28 mouse cellular contexts compared by ENCODE assay signal in the genomic region with DNA sequence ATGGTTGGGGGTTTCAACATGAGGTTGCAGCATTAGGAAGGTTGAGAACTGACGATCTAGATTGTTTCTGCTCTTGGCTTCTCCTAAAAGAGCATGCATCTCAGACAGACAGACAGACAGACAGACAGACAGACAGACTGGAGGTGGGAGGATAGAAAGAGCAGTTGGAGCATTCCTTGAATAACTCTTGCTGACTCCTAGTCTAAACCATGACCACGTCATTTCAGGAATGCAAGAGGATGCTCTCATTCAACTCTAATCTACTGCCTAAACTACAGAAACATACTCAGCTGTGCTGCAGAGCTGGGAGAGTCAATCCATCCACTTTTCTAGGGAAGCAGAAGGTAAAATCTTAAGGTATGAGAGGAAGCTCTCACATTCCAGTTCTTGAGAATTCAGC.
DNase-seq lines count a peak whose midpoint lies in the region; ATAC-seq and TF ChIP-seq lines count a peak whose summit lies in the region.
"Had no signal": no experiment of that assay in that cellular context is flagged by ENCODE, and none has a peak within 500 bp of the region (broad histone marks: within the 10 kb centered on the region; RNA-seq: fewer than 3 reads in every experiment).

No protein-coding gene starts in this region.

- no peaks in the 10 kb centered on the region for H3K27me3 ChIP-seq in midbrain, embryonic 11.5 days (ENCODE audit: control insufficient read depth, insufficient read depth, low read length)
- H3K27me3 ChIP-seq in midbrain, embryonic 10.5 days (ENCODE audit: low read depth, poor library complexity, severe bottlenecking), result no peaks in the 10 kb centered on the region
- no peaks in the 10 kb centered on the region for H3K27me3 ChIP-seq in Patski
- H3K27me3 ChIP-seq: embryonic facial prominence, embryonic 13.5 days; forebrain, embryonic 13.5 days; heart, embryonic 12.5 days; heart, embryonic 15.5 days; hindbrain, embryonic 13.5 days; intestine, embryonic 15.5 days had no signal

- 80% methylated on average over 2 of the region's 2 CpGs for WGBS in midbrain, embryonic 11.5 days
- 85% methylated on average over 2 of the region's 2 CpGs for WGBS in midbrain, embryonic 10.5 days

- CTCF ChIA-PET in Patski (lab: Charles Lee), result no interaction called here

- no peak for ATAC-seq in midbrain, embryonic 11.5 days (ENCODE audit: low FRiP score)
- peak; percentile 62 for ATAC-seq in Patski
- ATAC-seq: activated CD4-positive, CD25-positive, alpha-beta regulatory T cell, adult 4 months; forebrain, embryonic 13.5 days; forebrain, embryonic 16.5 days; hindbrain, embryonic 16.5 days; intestine, embryonic 15.5 days had no signal

- H3K36me3 ChIP-seq in midbrain, embryonic 11.5 days (ENCODE audit: control insufficient read depth, insufficient read depth, low read length), result no peaks in the 10 kb centered on the region
- no peaks in the 10 kb centered on the region for H3K36me3 ChIP-seq in midbrain, embryonic 10.5 days
- H3K36me3 ChIP-seq: embryonic facial prominence, embryonic 13.5 days; forebrain, embryonic 10.5 days; heart, embryonic 12.5 days; heart, embryonic 15.5 days; hindbrain, embryonic 10.5 days; hindbrain, embryonic 13.5 days; intestine, embryonic 15.5 days had no signal

- H3K9ac ChIP-seq in midbrain, embryonic 11.5 days (ENCODE audit: low read length), result no peak overlapping the region
- H3K9ac ChIP-seq: embryonic facial prominence, embryonic 13.5 days; forebrain, embryonic 13.5 days; heart, embryonic 12.5 days; heart, embryonic 15.5 days; hindbrain, embryonic 13.5 days; intestine, embryonic 15.5 days had no signal

- peak; percentile 54 for DNase-seq in midbrain, embryonic 11.5 days (ENCODE audit: low spot score, missing footprints)
- no peak for DNase-seq in midbrain, embryonic 10.5 days (ENCODE audit: low spot score)
- DNase-seq in Patski (ENCODE audit: low read depth, low spot score), result no peak
- peak; percentile 33 for DNase-seq in yolk sac, embryonic 10.5 days (ENCODE audit: low spot score)
- DNase-seq in c-Kit-positive CD71-positive TER-119-positive erythroid progenitor cells, embryonic 14.5 days (ENCODE audit: low spot score), result no peak
- DNase-seq in layer of hippocampus, adult 9-10 months (ENCODE audit: low spot score), result no peak
- DNase-seq: adrenal gland, adult 8-10 months; adrenal gland, postnatal 25 days; cerebellum, adult 18-20 months; cerebellum, adult 9-11 months; cerebellum, postnatal 25 days; gastrocnemius, postnatal 10 days; gastrocnemius, postnatal 36 days; heart, adult 2 months; heart, postnatal 10 days; heart, postnatal 36 days; kidney, adult 11 months had no signal

- no peak overlapping the region for H3K27ac ChIP-seq in midbrain, embryonic 11.5 days (ENCODE audit: low read depth, low read length)
- H3K27ac ChIP-seq in midbrain, embryonic 10.5 days (replicated peaks), result no peak overlapping the region
- H3K27ac ChIP-seq: embryonic facial prominence, embryonic 13.5 days; forebrain, embryonic 10.5 days; forebrain, embryonic 13.5 days; heart, adult 2 months; heart, embryonic 15.5 days; hindbrain, embryonic 10.5 days; hindbrain, embryonic 13.5 days; intestine, embryonic 15.5 days had no signal

- H3K4me3 ChIP-seq in midbrain, embryonic 11.5 days (ENCODE audit: low read depth, low read length), result no peak overlapping the region
- no peak overlapping the region for H3K4me3 ChIP-seq in midbrain, embryonic 10.5 days
- H3K4me3 ChIP-seq: embryonic facial prominence, embryonic 13.5 days; forebrain, embryonic 10.5 days; forebrain, embryonic 13.5 days; heart, adult 2 months; heart, embryonic 12.5 days; heart, embryonic 15.5 days; hindbrain, embryonic 10.5 days; hindbrain, embryonic 13.5 days; intestine, embryonic 15.5 days had no signal

- in situ Hi-C loops in Patski (cut with MboI; ENCODE audit: low pct_unique_long_range_greater_than_20kb), result no loop called here

- no peak overlapping the region for H3K4me2 ChIP-seq in midbrain, embryonic 11.5 days
- H3K4me2 ChIP-seq: embryonic facial prominence, embryonic 13.5 days; forebrain, embryonic 13.5 days; heart, embryonic 12.5 days; heart, embryonic 15.5 days; hindbrain, embryonic 13.5 days; intestine, embryonic 15.5 days had no signal

- H3K9me3 ChIP-seq in midbrain, embryonic 11.5 days (ENCODE audit: control insufficient read depth, low read length), result no peaks in the 10 kb centered on the region
- H3K9me3 ChIP-seq in midbrain, embryonic 10.5 days (replicated peaks), result no peaks in the 10 kb centered on the region
- H3K9me3 ChIP-seq: embryonic facial prominence, embryonic 13.5 days; forebrain, embryonic 10.5 days; forebrain, embryonic 13.5 days; heart, embryonic 12.5 days; heart, embryonic 15.5 days; hindbrain, embryonic 10.5 days; hindbrain, embryonic 13.5 days; intestine, embryonic 15.5 days had no signal

- POLR2A ChIA-PET in Patski (lab: Charles Lee), result no interaction called here

- TF ChIP-seq CTCF in Patski (IDR thresholded peaks at IDR 0.05), result no peak

- no peaks in the 10 kb centered on the region for H3K4me1 ChIP-seq in midbrain, embryonic 11.5 days (ENCODE audit: control insufficient read depth, insufficient read depth, low read length)
- peaks cover 8% of the 10 kb centered on the region; the same call in 1 of the 2 replicates for H3K4me1 ChIP-seq in midbrain, embryonic 10.5 days
- H3K4me1 ChIP-seq: forebrain, embryonic 13.5 days; heart, embryonic 12.5 days; heart, embryonic 15.5 days; intestine, embryonic 15.5 days had no signal

Comparison
In these comparisons a context has a peak if more than half of its experiments do, and no peak if none do; other contexts are left out.
1. DNase-seq: peak in midbrain, embryonic 11.5 days (single experiment) and yolk sac, embryonic 10.5 days (single experiment); none in midbrain, embryonic 10.5 days (single experiment), Patski (single experiment), c-Kit-positive CD71-positive TER-119-positive erythroid progenitor cells, embryonic 14.5 days (single experiment) and layer of hippocampus, adult 9-10 months (single experiment).